Mouse (Mus musculus) intestine, postnatal 0 days (tissue): ENCODE measurements around the gene U2af1l4. TPM values are rescaled to one million over a fixed set of nuclear protein-coding genes. Genes with fewer than 3 reads are reported as not detected.

ENCODE experiments used
- ATAC-seq: fragments of 200-750 bp; cut with Nextera tagmentation; 2 replicates; pipeline ENCODE4 v1.8.0; 2017; ENCODE audit warnings: mild to moderate bottlenecking, moderate TSS enrichment, moderate library complexity
- H3K27ac ChIP-seq: fragments of 300-500 bp; sonication (generic); 2 replicates; pipeline ENCODE4 v1.5.1; 2014; ENCODE audit warnings: mild to moderate bottlenecking, low read depth, low read length, moderate library complexity
- H3K27me3 ChIP-seq: fragments of 300-500 bp; sonication (generic); replicated peaks from 2 replicates; pipeline ENCODE4 v1.6.1; 2014; ENCODE audit warnings: low read length, mixed read lengths; ENCODE audit not compliant: control insufficient read depth, insufficient read depth
- H3K36me3 ChIP-seq: fragments of 300-500 bp; sonication (generic); 2 replicates; pipeline ENCODE4 v1.6.1; 2014; ENCODE audit warnings: mild to moderate bottlenecking, moderate library complexity; ENCODE audit not compliant: control insufficient read depth, insufficient read depth
- H3K4me1 ChIP-seq: fragments of 300-500 bp; sonication (generic); replicated peaks from 2 replicates; pipeline ENCODE4 v1.6.1; 2014; ENCODE audit warnings: antibody characterized with exemption, low read length, mixed read lengths; ENCODE audit not compliant: control insufficient read depth, insufficient read depth
- H3K4me2 ChIP-seq: fragments of 300-500 bp; sonication (generic); replicated peaks from 2 replicates; pipeline ENCODE4 v1.6.1; 2014; ENCODE audit warnings: low read depth, mild to moderate bottlenecking, moderate library complexity
- H3K4me3 ChIP-seq: fragments of 300-500 bp; sonication (generic); 2 replicates; pipeline ENCODE4 v1.5.1; 2014; ENCODE audit warnings: low read depth, low read length
- H3K9ac ChIP-seq: fragments of 300-500 bp; sonication (generic); 2 replicates; pipeline ENCODE4 v1.6.1; 2014; ENCODE audit warnings: mild to moderate bottlenecking, low read depth, low read length
- H3K9me3 ChIP-seq: fragments of 300-500 bp; sonication (generic); 2 replicates; pipeline ENCODE4 v1.6.1; 2016; ENCODE audit warnings: mixed run types; ENCODE audit not compliant: control insufficient read depth
- CTCF ChIP-seq: sonication (generic); IDR thresholded peaks from 2 replicates; pipeline ENCODE4 v1.5.1; 2016; ENCODE audit warnings: low read depth, mild to moderate bottlenecking, control low read depth, antibody characterized with exemption, moderate library complexity
- WGBS: fragments of 180-500 bp; shearing (Covaris S2); extraction: QIAGEN DNeasy Blood & Tissue Kit; methylation state at CpG from one replicate; pipeline ENCODE4 v1.1.7; 2014; 5-methylcytosine and 5-hydroxymethylcytosine counted together
- polyA plus RNA-seq: library from polyadenylated mRNA; unstranded; fragments of >200 nt; fragmentation: Nextera tagmentation; extraction: Ambion mirVana; gene quantifications from 2 replicates; pipeline ENCODE4 v1.2.1, GENCODE M21; 2015

Gene U2af1l4
- polyA plus RNA-seq, 1 experiment from 2014 or later = 68.6 TPM

- Histone ChIP-seq H3K27ac (no peak within 1 kb of the TSS), H3K4me2 (no peak within 1 kb of the TSS), H3K9me3 (no peaks in the 10 kb centered on the region), H3K36me3 (peaks cover 47% of the 10 kb centered on the region), H3K27me3 (no peaks in the 10 kb centered on the region), H3K4me3 (no peak within 1 kb of the TSS), H3K4me1 (no peaks in the 10 kb centered on the region), H3K9ac (no peak within 1 kb of the TSS)
- TF ChIP-seq CTCF = no peak
- no peak for ATAC-seq
- WGBS = 94% methylated on average over 12 of the region's 12 CpGs
These were observed 2.0 kb downstream of the U2af1l4 start, which contains the start of gene Igflr1 for GRCm38 (mm10) chr7:30564970-30565571. Gene Igflr1 (plus strand): TSS chr7:30565427.

DNA sequence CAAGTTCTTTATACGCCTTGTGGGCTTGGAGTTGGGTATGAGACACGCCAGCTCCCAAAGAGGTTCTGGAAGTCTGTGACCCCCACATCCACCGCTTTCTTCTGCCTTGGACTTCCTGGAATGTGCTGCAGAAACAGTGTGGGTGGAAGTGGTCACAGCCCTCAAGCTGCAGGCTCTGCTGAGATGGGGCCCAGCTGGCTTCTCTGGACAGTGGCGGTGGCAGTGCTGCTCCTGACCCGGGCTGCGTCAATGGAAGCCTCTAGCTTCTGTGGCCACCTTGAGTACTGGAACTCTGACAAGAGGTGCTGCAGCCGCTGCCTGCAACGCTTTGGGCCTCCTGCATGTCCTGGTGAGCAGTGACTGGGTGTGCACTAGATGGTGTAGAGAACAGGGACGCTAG lies 2.9 kb downstream of the U2af1l4 start:
- H3K9me3 ChIP-seq = no peaks in the 10 kb centered on the region
- no peak for ATAC-seq
- H3K36me3 ChIP-seq = peaks cover 54% of the 10 kb centered on the region
- 85% methylated on average over 9 of the region's 9 CpGs for WGBS
- H3K4me2 ChIP-seq = no peak overlapping the region
- no peak overlapping the region for H3K27ac ChIP-seq
- no peaks in the 10 kb centered on the region for H3K27me3 ChIP-seq
- H3K4me1 ChIP-seq = no peaks in the 10 kb centered on the region
- no peak overlapping the region for H3K4me3 ChIP-seq
- no peak for TF ChIP-seq CTCF
- no peak overlapping the region for H3K9ac ChIP-seq

- no peaks in the 10 kb centered on the region for H3K4me1 ChIP-seq
- no peak overlapping the region for H3K4me2 ChIP-seq
- H3K27ac ChIP-seq = no peak overlapping the region
- H3K36me3 ChIP-seq = peaks cover 65% of the 10 kb centered on the region
- H3K9me3 ChIP-seq = no peaks in the 10 kb centered on the region
- TF ChIP-seq CTCF = no peak
- H3K9ac ChIP-seq = no peak overlapping the region
- no peak overlapping the region for H3K4me3 ChIP-seq
- no peaks in the 10 kb centered on the region for H3K27me3 ChIP-seq
- no peak for ATAC-seq
- WGBS = 86% methylated on average over 11 of the region's 11 CpGs
These were observed 4.5 kb downstream of the U2af1l4 start for GRCm38 (mm10) chr7:30567555-30567954.

GRCm38 (mm10) chr7:30572389-30572788 lies 9.3 kb downstream of the U2af1l4 start:
- Histone ChIP-seq H3K36me3 (peaks cover 85% of the 10 kb centered on the region), H3K4me1 (no peaks in the 10 kb centered on the region), H3K9ac (no peak overlapping the region), H3K4me2 (no peak overlapping the region), H3K27me3 (no peaks in the 10 kb centered on the region), H3K9me3 (no peaks in the 10 kb centered on the region), H3K4me3 (no peak overlapping the region), H3K27ac (no peak overlapping the region)
- ATAC-seq = no peak
- TF ChIP-seq CTCF = no peak
- 89% methylated on average over 5 of the region's 5 CpGs for WGBS

- Histone ChIP-seq H3K36me3 (peaks cover 87% of the 10 kb centered on the region), H3K9me3 (no peaks in the 10 kb centered on the region), H3K4me1 (no peaks in the 10 kb centered on the region), H3K9ac (no peak overlapping the region), H3K4me3 (no peak overlapping the region), H3K27me3 (no peaks in the 10 kb centered on the region), H3K27ac (no peak overlapping the region), H3K4me2 (no peak overlapping the region)
- WGBS = 88% methylated on average over 2 of the region's 2 CpGs
- no peak for TF ChIP-seq CTCF
- ATAC-seq = no peak
These were observed 9.9 kb downstream of the U2af1l4 start for GRCm38 (mm10) chr7:30572969-30573368.

GRCm38 (mm10) chr7:30579950-30580349 lies 16.8 kb downstream of the U2af1l4 start:
- H3K27ac ChIP-seq = peak overlapping the region; percentile 66
- no peaks in the 10 kb centered on the region for H3K4me1 ChIP-seq
- H3K36me3 ChIP-seq = peaks cover 99% of the 10 kb centered on the region
- peak overlapping the region; percentile 55 for H3K4me2 ChIP-seq
- no peak overlapping the region for H3K9ac ChIP-seq
- WGBS = 49% methylated on average over 8 of the region's 8 CpGs
- ATAC-seq = peak; percentile 93
- no peaks in the 10 kb centered on the region for H3K27me3 ChIP-seq
- no peak for TF ChIP-seq CTCF
- no peaks in the 10 kb centered on the region for H3K9me3 ChIP-seq
- H3K4me3 ChIP-seq = peak overlapping the region; percentile 11; the same call in 1 of the 2 replicates
